Comparison of ENCODE assay signal across 24 mouse cellular contexts in genomic region chr16:70733016-70733415, GRCm38 (mm10).
"Had no signal": no experiment of that assay in that cellular context is flagged by ENCODE, and none has a peak within 500 bp of the region (broad histone marks: within the 10 kb centered on the region; RNA-seq: fewer than 3 reads in every experiment).

No protein-coding gene starts in this region.

- ATAC-seq: liver, postnatal 0 days; lung, postnatal 0 days had no signal

- H3K4me3 ChIP-seq: liver, embryonic 13.5 days; liver, embryonic 15.5 days; lung, embryonic 15.5 days; midbrain, embryonic 10.5 days; midbrain, embryonic 12.5 days; myocyte; neural tube, embryonic 13.5 days; neural tube, embryonic 15.5 days; stomach, embryonic 15.5 days had no signal

- DNase-seq: liver, embryonic 13.5 days; liver, postnatal 0 days; lung, adult 2 months; lung, postnatal 14 days; lung, postnatal 36 days; midbrain, embryonic 14.5 days; right cerebral cortex, adult 18-20 months; right cerebral cortex, postnatal 25 days; right cerebral cortex, postnatal 4 days; spleen, adult 18-20 months; thymus, adult 2 months; thymus, postnatal 25 days; thymus, postnatal 4 days had no signal

- H3K4me1 ChIP-seq: liver, embryonic 13.5 days; liver, embryonic 15.5 days; lung, embryonic 15.5 days; midbrain, embryonic 10.5 days; midbrain, embryonic 12.5 days; neural tube, embryonic 13.5 days; neural tube, embryonic 15.5 days; stomach, embryonic 15.5 days had no signal

- H3K27me3 ChIP-seq: liver, embryonic 13.5 days; liver, embryonic 15.5 days; lung, embryonic 15.5 days; midbrain, embryonic 12.5 days; neural tube, embryonic 15.5 days; stomach, embryonic 15.5 days had no signal

- H3K9me3 ChIP-seq: liver, embryonic 15.5 days; lung, embryonic 15.5 days; midbrain, embryonic 10.5 days; midbrain, embryonic 12.5 days; neural tube, embryonic 13.5 days; neural tube, embryonic 15.5 days; stomach, embryonic 15.5 days had no signal

- H3K9ac ChIP-seq: liver, embryonic 13.5 days; liver, embryonic 15.5 days; liver, postnatal 0 days; lung, embryonic 15.5 days; midbrain, embryonic 12.5 days; neural tube, embryonic 13.5 days; neural tube, embryonic 15.5 days; stomach, embryonic 15.5 days had no signal

- H3K36me3 ChIP-seq: liver, embryonic 13.5 days; liver, embryonic 15.5 days; lung, embryonic 15.5 days; midbrain, embryonic 10.5 days; midbrain, embryonic 12.5 days; neural tube, embryonic 13.5 days; neural tube, embryonic 15.5 days; stomach, embryonic 15.5 days had no signal

- H3K27ac ChIP-seq: liver, embryonic 13.5 days; liver, embryonic 15.5 days; lung, embryonic 15.5 days; macrophage; midbrain, embryonic 10.5 days; midbrain, embryonic 12.5 days; neural tube, embryonic 13.5 days; neural tube, embryonic 15.5 days; stomach, embryonic 15.5 days; stomach, postnatal 0 days had no signal
